Mouse (Mus musculus): ENCODE results near the gene Tkfc. TPM values are rescaled to one million over a fixed set of nuclear protein-coding genes. Genes with fewer than 3 reads are reported as not detected.

The Tkfc gene
- polyA plus RNA-seq, 1 experiment from 2014 or later = 24.8 TPM

DNA sequence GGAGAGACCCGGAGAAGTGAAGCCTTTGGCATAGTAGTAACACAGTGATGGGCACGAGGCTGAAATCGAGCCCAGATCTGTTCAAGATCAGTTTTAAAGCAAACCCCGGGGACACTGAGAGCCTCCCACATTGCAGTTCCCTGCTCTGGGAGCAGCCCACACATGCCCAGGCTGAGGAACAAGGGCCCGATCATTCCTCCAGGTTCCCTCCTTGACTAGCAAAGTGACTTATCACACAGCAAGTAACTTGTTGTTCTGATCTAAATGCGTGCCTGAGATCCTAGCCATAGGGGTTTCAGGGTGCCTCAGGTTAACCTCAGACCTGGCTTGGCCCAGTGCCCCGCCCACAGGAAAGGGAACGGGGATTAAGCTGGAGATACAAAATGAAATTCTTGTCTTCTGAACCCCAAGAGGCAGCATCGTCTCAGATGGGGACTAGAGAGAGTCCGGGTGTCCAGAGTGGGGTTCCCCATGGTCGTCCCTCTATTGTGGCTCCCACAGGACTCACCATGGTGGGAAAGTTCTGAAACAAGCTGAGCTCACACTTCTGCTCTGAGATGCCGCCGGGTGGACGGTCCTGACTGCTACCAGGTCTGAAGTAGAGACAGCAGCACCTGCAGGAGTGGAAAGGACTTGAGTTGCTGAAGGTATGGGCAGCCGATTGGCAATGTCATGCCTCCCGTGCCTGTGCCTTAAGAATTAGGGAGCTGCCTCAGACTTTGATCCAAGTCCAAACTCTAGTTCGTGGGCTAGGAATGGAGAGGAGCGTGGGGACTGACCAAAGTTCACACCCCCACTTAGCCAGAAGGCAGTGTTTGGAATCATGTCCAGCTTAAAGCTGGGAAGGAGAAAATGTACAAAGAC lies 1.6 kb downstream of the Tkfc start:
- no peak overlapping the region for H3K4me3 ChIP-seq
- H3K4me1 ChIP-seq (replicated peaks) = peaks cover 50% of the 10 kb centered on the region
- peaks cover 26% of the 10 kb centered on the region for H3K36me3 ChIP-seq
- peak overlapping the region; percentile 82 for H3K9ac ChIP-seq
- 0 out of 2 replicates have a peak overlapping the region, but pooled peaks have one; percentile 77 for H3K4me2 ChIP-seq
- 90% methylated on average over 18 of the region's 18 CpGs for WGBS
- no peaks in the 10 kb centered on the region for H3K27me3 ChIP-seq
- no peaks in the 10 kb centered on the region for H3K9me3 ChIP-seq
- no peak for ATAC-seq (ENCODE audit: low FRiP score)
- peak overlapping the region; percentile 96 for H3K27ac ChIP-seq

DNA sequence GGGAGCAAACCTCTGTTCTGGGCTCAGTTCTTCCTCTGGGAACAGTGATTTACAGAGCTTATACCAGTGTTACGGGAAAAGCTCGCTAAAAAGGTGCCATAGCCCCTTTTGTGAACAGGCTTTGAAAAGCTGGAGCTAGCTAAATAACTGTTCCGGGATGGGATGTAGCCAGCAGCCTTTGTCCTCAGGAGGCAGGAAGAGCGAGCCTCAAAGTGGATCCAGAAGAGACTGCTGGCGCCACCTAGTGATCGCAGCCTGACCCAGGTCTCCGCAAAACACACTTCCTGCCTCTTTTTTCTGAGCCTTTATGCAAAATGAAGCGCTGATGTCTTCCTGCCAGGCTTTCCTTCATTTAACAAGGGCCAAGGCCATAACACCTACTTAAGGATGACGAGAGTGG lies 2.7 kb downstream of the Tkfc start:
- Histone ChIP-seq H3K36me3 (peaks cover 26% of the 10 kb centered on the region), H3K27me3 (no peaks in the 10 kb centered on the region), H3K4me1 (replicated peaks) (peaks cover 45% of the 10 kb centered on the region), H3K9ac (peak overlapping the region; percentile 78), H3K9me3 (no peaks in the 10 kb centered on the region), H3K4me2 (peak overlapping the region; percentile 56), H3K27ac (peak overlapping the region; percentile 96), H3K4me3 (peak overlapping the region; percentile 36)
- WGBS = 3% methylated on average over 9 of the region's 9 CpGs
- ATAC-seq (ENCODE audit: low FRiP score) = peak; percentile 62

GRCm38 (mm10) chr19:10602247-10602769 lies 3.1 kb downstream of the Tkfc start:
- Histone ChIP-seq H3K36me3 (peaks cover 22% of the 10 kb centered on the region), H3K27me3 (no peaks in the 10 kb centered on the region), H3K9ac (peak overlapping the region; percentile 78), H3K4me3 (peak overlapping the region; percentile 36), H3K9me3 (no peaks in the 10 kb centered on the region), H3K4me1 (replicated peaks) (peaks cover 40% of the 10 kb centered on the region), H3K4me2 (peak overlapping the region; percentile 56), H3K27ac (peak overlapping the region; percentile 96)
- 2% methylated on average over 6 of the region's 6 CpGs for WGBS
- peak; percentile 14; the same call in 1 of the 2 replicates for ATAC-seq (ENCODE audit: low FRiP score)

DNA sequence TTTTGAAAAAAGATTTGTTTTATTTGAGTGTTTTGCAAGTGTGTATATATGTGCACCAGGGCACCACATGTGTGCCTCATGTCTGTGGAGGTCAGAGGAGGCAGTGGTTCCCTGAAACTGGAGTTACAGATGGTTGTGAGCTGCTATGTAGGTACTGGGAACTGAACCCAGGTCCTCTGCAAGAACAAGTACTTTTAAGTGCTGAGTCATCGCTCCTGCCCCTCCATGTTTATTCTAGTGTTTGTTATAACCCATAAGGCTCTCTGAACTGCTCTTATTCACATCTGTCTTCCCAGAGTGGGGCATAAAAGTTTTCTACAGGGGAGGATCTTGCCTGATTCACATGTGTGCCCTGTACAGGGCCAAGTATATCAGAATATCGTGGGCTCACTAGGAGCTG lies 5.8 kb downstream of the Tkfc start:
- Histone ChIP-seq H3K36me3 (peaks cover 46% of the 10 kb centered on the region), H3K4me3 (no peak overlapping the region), H3K27ac (no peak overlapping the region), H3K9me3 (no peaks in the 10 kb centered on the region), H3K27me3 (no peaks in the 10 kb centered on the region), H3K9ac (no peak overlapping the region), H3K4me2 (no peak overlapping the region), H3K4me1 (replicated peaks) (peaks cover 25% of the 10 kb centered on the region)
- no peak for ATAC-seq (ENCODE audit: low FRiP score)
- 94% methylated on average over 2 of the region's 2 CpGs for WGBS

- no peak for ATAC-seq (ENCODE audit: low FRiP score)
- Histone ChIP-seq H3K9me3 (no peaks in the 10 kb centered on the region), H3K4me3 (no peak overlapping the region), H3K27me3 (no peaks in the 10 kb centered on the region), H3K27ac (no peak overlapping the region), H3K36me3 (peaks cover 60% of the 10 kb centered on the region), H3K9ac (no peak overlapping the region), H3K4me1 (replicated peaks) (peaks cover 10% of the 10 kb centered on the region), H3K4me2 (no peak overlapping the region)
- WGBS = 44% methylated on average over 3 of the region's 3 CpGs
Measured at GRCm38 (mm10) chr19:10598188-10598587, 7.3 kb downstream of the Tkfc start.

GRCm38 (mm10) chr19:10591659-10592377 lies 13.6 kb downstream of the Tkfc start:
- Histone ChIP-seq H3K27ac (no peak overlapping the region), H3K4me3 (no peak overlapping the region), H3K4me2 (no peak overlapping the region), H3K36me3 (peaks cover 68% of the 10 kb centered on the region), H3K9ac (no peak overlapping the region), H3K9me3 (no peaks in the 10 kb centered on the region), H3K27me3 (no peaks in the 10 kb centered on the region), H3K4me1 (replicated peaks) (no peaks in the 10 kb centered on the region)
- no peak for ATAC-seq (ENCODE audit: low FRiP score)
- WGBS = 89% methylated on average over 6 of the region's 6 CpGs

GRCm38 (mm10) chr19:10590301-10590700 lies 15.2 kb downstream of the Tkfc start:
- 73% methylated on average over 3 of the region's 3 CpGs for WGBS
- H3K4me2 ChIP-seq = no peak overlapping the region
- no peak overlapping the region for H3K27ac ChIP-seq
- H3K9ac ChIP-seq = no peak overlapping the region
- ATAC-seq (ENCODE audit: low FRiP score) = no peak
- H3K4me3 ChIP-seq = no peak overlapping the region
- H3K36me3 ChIP-seq = peaks cover 54% of the 10 kb centered on the region
- no peaks in the 10 kb centered on the region for H3K9me3 ChIP-seq
- no peaks in the 10 kb centered on the region for H3K27me3 ChIP-seq
- H3K4me1 ChIP-seq (replicated peaks) = no peaks in the 10 kb centered on the region

DNA sequence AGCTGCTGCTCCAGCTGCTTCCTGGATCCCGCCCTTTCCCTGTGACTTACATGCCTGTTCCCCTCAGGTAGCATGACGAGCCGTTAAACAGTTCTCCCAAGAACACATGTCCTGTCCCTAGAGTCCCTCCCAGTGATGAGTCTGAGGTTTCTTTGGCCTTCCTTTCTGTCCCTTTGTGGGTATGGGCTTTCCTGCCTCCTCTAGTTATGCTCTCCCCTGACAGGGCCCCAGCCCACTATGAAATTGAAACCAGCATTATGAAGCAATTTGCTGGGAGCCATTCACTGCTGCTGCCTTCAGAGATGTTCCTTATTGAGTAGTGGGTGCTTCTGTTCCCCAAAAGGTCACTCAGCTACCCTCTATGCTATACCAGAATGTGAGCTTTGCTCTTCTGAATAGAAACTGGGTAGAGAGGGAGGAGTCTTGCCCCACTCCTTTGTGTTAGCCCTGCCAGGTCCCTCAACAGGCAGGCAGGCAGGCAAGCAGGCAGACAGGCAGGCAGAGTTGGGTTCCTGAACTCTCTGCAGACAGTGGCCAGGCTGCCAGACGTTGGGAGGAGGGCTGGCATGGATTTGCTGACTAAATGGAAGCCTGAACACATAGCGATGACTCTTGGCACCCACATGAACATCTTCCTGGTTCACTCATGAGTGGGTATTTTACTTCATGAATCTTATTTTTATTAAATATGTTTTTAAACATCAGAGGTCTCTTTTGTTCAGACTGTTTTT lies 16.2 kb downstream of the Tkfc start:
- Histone ChIP-seq H3K9ac (0 out of 2 replicates have a peak overlapping the region, but pooled peaks have one; percentile 13), H3K9me3 (no peaks in the 10 kb centered on the region), H3K27me3 (no peaks in the 10 kb centered on the region), H3K4me1 (replicated peaks) (no peaks in the 10 kb centered on the region), H3K4me2 (no peak overlapping the region), H3K4me3 (no peak overlapping the region), H3K27ac (no peak overlapping the region), H3K36me3 (peaks cover 50% of the 10 kb centered on the region)
- no peak for ATAC-seq (ENCODE audit: low FRiP score)
- 69% methylated on average over 5 of the region's 5 CpGs for WGBS

DNA sequence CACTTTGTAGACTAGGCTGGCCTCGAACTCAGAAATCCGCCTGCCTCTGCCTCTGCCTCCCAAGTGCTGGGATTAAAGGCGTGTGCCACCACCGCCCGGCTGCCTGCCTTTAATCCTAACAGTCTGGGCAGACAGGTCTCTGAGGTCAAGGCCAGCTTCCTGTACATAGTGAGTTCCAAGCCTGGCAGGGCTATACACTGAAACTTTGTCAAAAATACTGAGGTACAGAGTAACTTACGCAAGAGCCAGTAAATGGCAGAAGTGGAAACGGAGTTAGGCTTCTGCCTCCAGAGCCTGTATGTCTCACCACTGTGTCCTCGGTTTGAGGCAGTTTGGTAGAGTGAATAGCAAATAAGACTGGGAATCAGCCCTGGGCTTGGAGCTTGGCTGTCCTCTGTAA lies 18.2 kb downstream of the Tkfc start:
- Histone ChIP-seq H3K27me3 (no peaks in the 10 kb centered on the region), H3K9ac (no peak overlapping the region), H3K36me3 (peaks cover 37% of the 10 kb centered on the region), H3K27ac (no peak overlapping the region), H3K4me2 (no peak overlapping the region), H3K9me3 (no peaks in the 10 kb centered on the region), H3K4me1 (replicated peaks) (no peaks in the 10 kb centered on the region), H3K4me3 (no peak overlapping the region)
- no peak for ATAC-seq (ENCODE audit: low FRiP score)
- WGBS = 91% methylated on average over 8 of the region's 8 CpGs

DNA sequence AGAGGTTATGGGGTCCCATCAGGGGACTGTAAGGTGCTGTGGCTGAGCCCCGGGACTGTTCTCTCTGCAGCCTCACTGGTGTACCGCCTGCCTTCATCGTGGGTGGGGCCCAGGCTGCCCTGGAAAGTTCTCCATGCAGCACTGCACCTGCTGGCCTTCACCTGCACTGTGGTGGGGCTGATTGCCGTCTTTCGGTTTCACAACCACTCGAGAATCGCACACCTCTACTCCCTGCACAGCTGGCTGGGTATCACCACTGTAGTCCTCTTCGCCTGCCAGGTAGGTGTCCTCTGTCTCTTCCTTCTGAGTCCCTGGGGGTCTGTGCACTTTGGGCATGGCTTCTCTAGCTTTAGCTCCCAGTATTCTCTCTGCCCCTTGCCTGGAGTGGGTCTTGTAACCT lies 20.3 kb downstream of the Tkfc start:
- Histone ChIP-seq H3K4me1 (replicated peaks) (no peaks in the 10 kb centered on the region), H3K4me2 (no peak overlapping the region), H3K9ac (no peak overlapping the region), H3K36me3 (peaks cover 27% of the 10 kb centered on the region), H3K27ac (no peak overlapping the region), H3K27me3 (no peaks in the 10 kb centered on the region), H3K4me3 (no peak overlapping the region), H3K9me3 (no peaks in the 10 kb centered on the region)
- 88% methylated on average over 8 of the region's 8 CpGs for WGBS
- no peak for ATAC-seq (ENCODE audit: low FRiP score)

GRCm38 (mm10) chr19:10583550-10584146 lies 21.8 kb downstream of the Tkfc start:
- H3K4me1 ChIP-seq (replicated peaks) = peaks cover 2% of the 10 kb centered on the region
- 75% methylated on average over 7 of the region's 7 CpGs for WGBS
- no peak overlapping the region for H3K4me3 ChIP-seq
- H3K36me3 ChIP-seq = peaks cover 25% of the 10 kb centered on the region
- H3K27ac ChIP-seq = no peak overlapping the region
- H3K27me3 ChIP-seq = no peaks in the 10 kb centered on the region
- no peaks in the 10 kb centered on the region for H3K9me3 ChIP-seq
- ATAC-seq (ENCODE audit: low FRiP score) = no peak
- no peak overlapping the region for H3K4me2 ChIP-seq
- H3K9ac ChIP-seq = no peak overlapping the region

DNA sequence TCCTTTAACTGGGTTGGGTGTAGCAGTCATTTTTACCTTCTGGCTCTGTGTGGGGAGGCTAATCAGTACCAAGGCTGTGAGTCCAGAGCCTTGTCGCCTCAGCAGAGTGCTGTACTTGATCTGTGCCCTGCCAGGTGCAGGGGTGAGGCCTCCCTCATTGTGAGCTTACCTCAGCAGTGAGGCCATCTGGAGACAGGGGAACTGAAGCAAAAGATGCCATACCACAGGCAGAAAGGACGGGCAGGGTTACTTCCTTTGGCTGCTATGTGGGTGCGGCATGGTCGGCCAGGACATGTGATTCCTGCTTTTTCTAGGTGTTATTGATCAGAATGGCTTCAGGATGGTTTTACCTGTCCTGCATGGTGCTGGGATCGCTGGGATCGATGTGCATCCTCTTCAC lies 23.5 kb downstream of the Tkfc start:
- no peak overlapping the region for H3K9ac ChIP-seq
- no peak overlapping the region for H3K27ac ChIP-seq
- H3K9me3 ChIP-seq = no peaks in the 10 kb centered on the region
- H3K36me3 ChIP-seq = peaks cover 16% of the 10 kb centered on the region
- 92% methylated on average over 6 of the region's 6 CpGs for WGBS
- no peaks in the 10 kb centered on the region for H3K27me3 ChIP-seq
- no peak overlapping the region for H3K4me3 ChIP-seq
- no peak for ATAC-seq (ENCODE audit: low FRiP score)
- no peak overlapping the region for H3K4me2 ChIP-seq
- H3K4me1 ChIP-seq (replicated peaks) = peaks cover 12% of the 10 kb centered on the region

All from hindbrain, embryonic 13.5 days (tissue).